Mouse (Mus musculus) liver, postnatal 0 days (tissue): ENCODE measurements around the gene 4930426L09Rik. TPM values are rescaled to one million over a fixed set of nuclear protein-coding genes. Genes with fewer than 3 reads are reported as not detected.
"Not testable (repeated sequence)": the region's sequence is repeated elsewhere in the genome, so short reads cannot be mapped to it uniquely, and the experiment has no call there.

Source experiments
- ATAC-seq: fragments of 200-750 bp; cut with Nextera tagmentation; 2 replicates; pipeline ENCODE4 v1.8.0; 2017; ENCODE audit warnings: mild to moderate bottlenecking, moderate library complexity
- DNase-seq: peaks from one replicate; pipeline ENCODE4 v3.0.0-alpha.2; 2016
- H3K27ac ChIP-seq: fragments of 300-500 bp; sonication (generic); 2 replicates; pipeline ENCODE4 v1.5.1; 2014; ENCODE audit warnings: antibody characterized with exemption, moderate library complexity, mild to moderate bottlenecking, low read depth
- H3K27me3 ChIP-seq: fragments of 300-500 bp; sonication (generic); 2 replicates; pipeline ENCODE4 v1.6.1; 2014; ENCODE audit warnings: low read length, control low read depth, mixed read lengths; ENCODE audit not compliant: insufficient read depth
- H3K36me3 ChIP-seq: fragments of 300-500 bp; sonication (generic); replicated peaks from 2 replicates; pipeline ENCODE4 v1.6.1; 2014; ENCODE audit warnings: mild to moderate bottlenecking, control low read depth, low read length, moderate library complexity, mixed read lengths; ENCODE audit not compliant: insufficient read depth
- H3K4me1 ChIP-seq: fragments of 300-500 bp; sonication (generic); 2 replicates; pipeline ENCODE4 v1.6.1; 2014; ENCODE audit warnings: antibody characterized with exemption, mild to moderate bottlenecking, control low read depth; ENCODE audit not compliant: insufficient read depth
- H3K4me2 ChIP-seq: fragments of 300-500 bp; sonication (generic); 2 replicates; pipeline ENCODE4 v1.6.1; 2014; ENCODE audit warnings: low read depth, mild to moderate bottlenecking, low read length, moderate library complexity, mixed read lengths
- H3K4me3 ChIP-seq: fragments of 300-500 bp; sonication (generic); 2 replicates; pipeline ENCODE4 v1.5.1; 2014; ENCODE audit warnings: low read depth, low read length
- H3K9ac ChIP-seq: fragments of 300-500 bp; sonication (generic); replicated peaks from 2 replicates; pipeline ENCODE4 v1.6.1; 2014; ENCODE audit warnings: mild to moderate bottlenecking, moderate library complexity
- H3K9me3 ChIP-seq: fragments of 300-500 bp; sonication (generic); 2 replicates; pipeline ENCODE4 v1.6.1; 2016; ENCODE audit warnings: mild to moderate bottlenecking, control low read depth, low read length, mixed read lengths
- CTCF ChIP-seq: sonication (generic); IDR thresholded peaks from 2 replicates; pipeline ENCODE4 v1.5.1; 2016; ENCODE audit warnings: antibody characterized with exemption, low read depth
- EP300 ChIP-seq: IDR thresholded peaks from 2 replicates; pipeline ENCODE4 v1.6.1; 2016; ENCODE audit warnings: antibody characterized with exemption, low read depth, mild to moderate bottlenecking
- WGBS: fragments of 180-500 bp; shearing (Covaris S2); extraction: QIAGEN DNeasy Blood & Tissue Kit; methylation state at CpG from one replicate; pipeline ENCODE4 v1.1.7; 2014; ENCODE audit not compliant: insufficient replicate concordance; 5-methylcytosine and 5-hydroxymethylcytosine counted together
- polyA plus RNA-seq: library from polyadenylated mRNA; unstranded; fragments of >200 nt; fragmentation: Nextera tagmentation; extraction: Ambion mirVana; gene quantifications from 2 replicates; pipeline ENCODE4 v1.2.1, GENCODE M21; 2015

4930426L09Rik gene
- polyA plus RNA-seq, 1 experiment from 2014 or later: 0.21 TPM

DNA sequence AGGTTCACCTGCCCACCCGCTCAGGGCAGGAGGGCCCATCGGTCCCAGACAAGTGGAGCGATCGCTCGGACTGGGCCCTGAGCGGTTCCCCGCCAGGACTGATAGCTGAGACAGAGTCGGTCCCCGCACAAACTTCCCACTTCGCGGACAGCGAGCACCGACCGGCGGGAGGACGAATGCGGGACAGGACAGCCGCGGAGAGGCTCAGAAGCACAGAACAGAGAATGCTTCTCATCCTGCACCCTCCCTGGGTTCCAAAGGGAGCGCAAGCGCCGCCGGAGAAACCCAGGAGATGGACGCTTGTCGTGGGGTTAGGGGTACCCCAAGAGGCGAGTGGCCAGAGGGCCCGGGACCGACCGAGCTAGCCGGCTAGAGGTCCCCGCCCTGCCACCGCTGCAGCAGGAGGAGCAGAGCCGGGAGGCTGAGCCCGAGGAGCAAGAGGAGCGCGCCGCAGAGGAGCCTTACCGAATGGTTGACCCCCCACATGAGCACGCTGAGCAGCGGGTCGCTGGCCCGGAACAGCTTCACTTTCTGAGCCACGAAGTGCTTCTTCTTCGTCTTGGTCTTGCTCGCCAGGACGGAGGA, 664 bp upstream of the 4930426L09Rik start:
- DNase-seq (peak; percentile 70), ATAC-seq (peak; percentile 64)
- Histone ChIP-seq H3K4me2 (peak overlapping the region; percentile 85), H3K4me1 (peaks cover 25% of the 10 kb centered on the region), H3K36me3 (no peaks in the 10 kb centered on the region), H3K27me3 (0 out of 2 replicates have a peak, but pooled peaks cover 4% of the 10 kb centered on the region), H3K9me3 (no peaks in the 10 kb centered on the region), H3K4me3 (peak overlapping the region; percentile 92), H3K27ac (peak overlapping the region; percentile 96), H3K9ac (peak overlapping the region; percentile 82)
- TF ChIP-seq CTCF: no peak
- no peak for TF ChIP-seq EP300
- WGBS: 1% methylated on average over 46 of the region's 46 CpGs

DNA sequence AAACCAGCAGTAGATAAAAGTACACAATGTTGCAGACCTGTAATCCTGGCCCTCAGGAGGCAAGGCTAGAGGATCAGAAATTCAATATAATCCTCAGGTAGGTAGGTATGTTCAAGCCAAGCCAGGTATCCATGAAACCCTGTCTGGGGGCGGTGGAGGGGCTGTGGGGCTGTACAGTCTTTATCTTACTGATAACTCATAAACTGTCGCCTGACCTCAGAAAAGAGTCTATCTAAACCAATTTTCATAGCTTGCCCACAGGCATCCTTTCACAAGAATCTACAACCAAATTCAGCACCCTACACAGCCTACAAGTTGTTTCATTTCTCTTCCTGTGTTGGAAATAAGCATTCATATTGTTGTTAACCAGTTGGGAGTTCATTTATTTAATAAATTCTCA, 1.3 kb downstream of the 4930426L09Rik start:
- peak overlapping the region; percentile 85; the same call in 1 of the 2 replicates for H3K4me2 ChIP-seq
- 57% methylated on average over 2 of the region's 2 CpGs for WGBS

DNA sequence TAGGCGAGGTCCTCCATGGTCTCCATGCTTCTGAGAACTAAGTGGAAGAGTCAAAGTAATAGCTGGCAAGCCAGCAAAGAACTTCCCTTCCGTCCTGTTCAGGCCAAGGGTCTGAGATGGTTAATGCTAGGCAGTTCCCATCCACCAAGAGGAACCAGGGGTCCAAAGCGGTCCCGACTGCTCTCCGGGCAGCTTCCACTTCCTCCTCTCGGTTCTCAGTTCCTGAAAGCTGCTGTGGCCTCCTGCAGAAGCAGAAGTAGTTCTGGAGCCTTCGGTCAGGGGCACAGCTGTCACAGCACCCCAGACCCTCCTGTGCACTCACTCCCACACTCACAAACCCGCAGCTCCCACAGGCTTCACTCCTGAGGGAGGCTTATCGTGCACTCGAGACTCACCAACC, 6.7 kb downstream of the 4930426L09Rik start:
- DNase-seq: peak; percentile 64
- no peaks in the 10 kb centered on the region for H3K9me3 ChIP-seq
- H3K27ac ChIP-seq: peak overlapping the region; percentile 72
- no peaks in the 10 kb centered on the region for H3K36me3 ChIP-seq
- no peak overlapping the region for H3K4me3 ChIP-seq
- H3K4me1 ChIP-seq: peaks cover 12% of the 10 kb centered on the region
- H3K4me2 ChIP-seq: peak overlapping the region; percentile 54; the same call in 1 of the 2 replicates
- H3K9ac ChIP-seq: no peak overlapping the region
- H3K27me3 ChIP-seq: no peaks in the 10 kb centered on the region
- peak; percentile 66 for ATAC-seq
- WGBS: 30% methylated on average over 10 of the region's 10 CpGs
- no peak for TF ChIP-seq EP300
- TF ChIP-seq CTCF: no peak

More for the DNA sequence above, 1.3 kb downstream of the 4930426L09Rik start:
- Histone ChIP-seq H3K4me1 (peaks cover 15% of the 10 kb centered on the region), H3K4me3 (no peak overlapping the region), H3K9ac (no peak overlapping the region), H3K27me3 (0 out of 2 replicates have a peak, but pooled peaks cover 4% of the 10 kb centered on the region), H3K9me3 (no peaks in the 10 kb centered on the region), H3K36me3 (no peaks in the 10 kb centered on the region), H3K27ac (no peak overlapping the region)
- no peak for ATAC-seq
- DNase-seq: no peak
- TF ChIP-seq EP300 (no peak), CTCF (no peak)

DNA sequence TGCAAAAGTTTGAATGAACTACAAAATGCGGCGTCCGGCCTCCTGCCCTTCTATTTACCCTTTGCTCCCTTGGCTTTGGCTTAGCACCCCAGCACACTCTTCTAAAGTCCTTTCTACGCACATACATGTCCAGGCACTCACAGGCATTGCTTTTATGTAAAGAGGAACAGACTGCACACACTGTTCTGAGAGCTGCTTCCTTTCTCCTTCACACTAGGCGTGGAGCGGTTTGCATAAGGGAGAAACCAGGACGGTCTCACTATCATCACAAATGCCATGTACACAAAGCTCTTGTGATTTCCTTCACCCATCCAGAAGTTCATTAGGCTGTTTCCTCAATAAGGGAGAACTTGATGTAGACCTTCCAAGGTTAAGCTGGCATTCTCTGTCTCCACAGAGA, 8.0 kb downstream of the 4930426L09Rik start:
- Histone ChIP-seq H3K9me3 (no peaks in the 10 kb centered on the region), H3K4me2 (0 out of 2 replicates have a peak overlapping the region, but pooled peaks have one; percentile 9), H3K27ac (peak overlapping the region; percentile 72), H3K4me1 (peaks cover 15% of the 10 kb centered on the region), H3K36me3 (no peaks in the 10 kb centered on the region), H3K9ac (no peak overlapping the region), H3K27me3 (no peaks in the 10 kb centered on the region), H3K4me3 (no peak overlapping the region)
- ATAC-seq: no peak; the same call in 1 of the 2 replicates
- no peak for DNase-seq
- no peak for TF ChIP-seq EP300
- no peak for TF ChIP-seq CTCF
- WGBS: 55% methylated on average over 7 of the region's 7 CpGs

GRCm38 (mm10) chr2:19007580-19007979, 9.4 kb downstream of the 4930426L09Rik start:
- Histone ChIP-seq H3K9me3 (no peaks in the 10 kb centered on the region), H3K27me3 (no peaks in the 10 kb centered on the region), H3K4me3 (no peak overlapping the region), H3K9ac (no peak overlapping the region), H3K4me1 (peaks cover 15% of the 10 kb centered on the region), H3K4me2 (no peak overlapping the region), H3K36me3 (no peaks in the 10 kb centered on the region), H3K27ac (no peak overlapping the region)
- DNase-seq (no peak), ATAC-seq (no peak)
- 70% methylated on average over 4 of the region's 4 CpGs for WGBS
- TF ChIP-seq EP300 (no peak), CTCF (no peak)

DNA sequence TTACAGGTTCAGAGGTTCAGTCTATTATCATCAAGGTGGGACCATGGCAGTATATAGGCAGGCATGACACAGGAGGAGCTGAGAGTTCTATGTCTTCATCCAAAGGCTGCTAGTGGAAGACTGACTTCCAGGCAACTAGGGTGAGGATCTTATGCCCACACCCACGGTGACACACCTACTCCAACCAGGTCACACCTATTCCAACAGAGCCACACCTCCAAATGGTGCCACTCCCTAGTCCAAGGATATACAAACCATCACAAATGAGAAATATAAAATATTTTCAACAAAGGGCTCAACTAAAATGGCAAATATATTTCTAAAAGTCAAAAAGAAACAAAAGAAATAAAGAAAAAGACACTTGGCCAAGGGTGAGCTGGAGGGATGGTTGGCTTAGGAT, 12.4 kb downstream of the 4930426L09Rik start:
- Histone ChIP-seq H3K27ac (peak overlapping the region; percentile 62; the same call in 1 of the 2 replicates), H3K4me2 (peak overlapping the region; percentile 34), H3K4me1 (peaks cover 10% of the 10 kb centered on the region)
- ATAC-seq: 0 out of 2 replicates have a peak, but pooled peaks have one; percentile 34
- not testable (repeated sequence) for H3K9ac ChIP-seq, DNase-seq, H3K4me3 ChIP-seq, H3K27me3 ChIP-seq, H3K36me3 ChIP-seq, H3K9me3 ChIP-seq
- WGBS: 73% methylated on average over 1 of the region's 1 CpGs
